29 mouse cellular contexts compared by ENCODE assay signal in the genomic region with DNA sequence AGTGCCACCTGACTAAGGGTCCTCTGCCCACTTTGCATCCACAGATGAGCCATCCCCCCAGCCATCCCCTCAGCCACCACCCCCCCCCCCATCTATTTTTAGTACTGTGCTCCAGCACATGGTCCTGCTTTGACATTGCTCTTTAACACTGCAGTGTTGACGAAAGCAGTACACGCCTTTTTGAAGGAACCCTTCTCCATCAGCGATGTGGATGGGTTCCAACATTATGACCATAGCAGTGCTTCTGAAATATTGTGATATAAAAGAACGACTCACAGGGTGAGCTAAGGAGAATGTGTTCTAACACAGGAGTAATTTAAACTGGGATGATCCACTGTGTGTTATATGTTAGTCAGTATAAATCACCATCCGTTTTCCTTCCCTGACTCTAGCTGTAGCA.
A peak's percentile ranks its signal among the peaks of the same experiment; 100 is the strongest.
DNase-seq lines count a peak whose midpoint lies in the region; ATAC-seq and TF ChIP-seq lines count a peak whose summit lies in the region.
"Had no signal": no experiment of that assay in that cellular context is flagged by ENCODE, and none has a peak within 500 bp of the region (broad histone marks: within the 10 kb centered on the region; RNA-seq: fewer than 3 reads in every experiment).

No protein-coding gene starts in this region.

- DNase-seq in heart, postnatal 0 days (ENCODE audit: low spot score): peak; percentile 23
- DNase-seq in heart, adult 9 months (ENCODE audit: low spot score in 2 of 2): no peak
- peak; percentile 30 for DNase-seq in lung, postnatal 0 days (ENCODE audit: low spot score)
- no peak for DNase-seq in lung, postnatal 14 days
- no peak for DNase-seq in thymus, adult 2 months
- DNase-seq in thymus, postnatal 25 days: no peak
- peak; percentile 67 for DNase-seq in NIH3T3 (ENCODE audit: low read depth)
- no peak for DNase-seq in right cerebral cortex, postnatal 14 days
- DNase-seq: adrenal gland, adult 2 months; adrenal gland, postnatal 10 days; adrenal gland, postnatal 25 days; B cell, adult 2 months; cerebellum, adult 11 months; cerebellum, adult 18-20 months; cerebellum, adult 8-10 months; cerebellum, adult 9-11 months; cerebellum, postnatal 14 days; cerebellum, postnatal 36 days; embryo, embryonic 11 days had no signal

- no peak for TF ChIP-seq POLR2A in thymus, adult 2 months (IDR thresholded peaks at IDR 0.05; ENCODE audit: control insufficient read depth, extremely low read depth, insufficient read depth, low read length, poor library complexity)

- H3K9me3 ChIP-seq in heart, postnatal 0 days (replicated peaks; ENCODE audit: control insufficient read depth, low read length): no peaks in the 10 kb centered on the region
- H3K9me3 ChIP-seq in lung, postnatal 0 days (ENCODE audit: low read length): no peaks in the 10 kb centered on the region
- H3K9me3 ChIP-seq: embryonic facial prominence, embryonic 13.5 days; embryonic facial prominence, embryonic 15.5 days; forebrain, embryonic 10.5 days; forebrain, embryonic 12.5 days; G1E had no signal

- no peak overlapping the region for H3K27ac ChIP-seq in heart, postnatal 0 days (ENCODE audit: low read depth)
- no peak overlapping the region for H3K27ac ChIP-seq in lung, postnatal 0 days (ENCODE audit: low read length)
- H3K27ac ChIP-seq in thymus, adult 2 months (ENCODE audit: control insufficient read depth, insufficient read depth, low read length): peak overlapping the region; percentile 61; the same call in 1 of the 2 replicates
- H3K27ac ChIP-seq: embryonic facial prominence, embryonic 13.5 days; embryonic facial prominence, embryonic 15.5 days; forebrain, embryonic 10.5 days; forebrain, embryonic 12.5 days had no signal

- peak; percentile 60; the same call in 1 of the 2 replicates for ATAC-seq in heart, postnatal 0 days (ENCODE audit: insufficient read depth, low read depth)
- ATAC-seq in lung, postnatal 0 days: peak; percentile 19; the same call in 1 of the 2 replicates
- ATAC-seq: CD4-positive, CD25-positive, alpha-beta regulatory T cell, adult 4 months; forebrain, embryonic 14.5 days; forebrain, embryonic 16.5 days had no signal

- no peak overlapping the region for H3K9ac ChIP-seq in heart, postnatal 0 days (replicated peaks; ENCODE audit: low read depth, low read length)
- no peak overlapping the region for H3K9ac ChIP-seq in lung, postnatal 0 days (replicated peaks; ENCODE audit: low read depth)
- H3K9ac ChIP-seq: embryonic facial prominence, embryonic 13.5 days; embryonic facial prominence, embryonic 15.5 days; forebrain, embryonic 12.5 days had no signal

- TF ChIP-seq CTCF in heart, postnatal 0 days (IDR thresholded peaks at IDR 0.05; ENCODE audit: low read depth): no peak
- no peak for TF ChIP-seq CTCF in lung, postnatal 0 days (IDR thresholded peaks at IDR 0.05)
- TF ChIP-seq CTCF in thymus, adult 2 months (IDR thresholded peaks at IDR 0.05; ENCODE audit: borderline replicate concordance, control insufficient read depth, extremely low read depth, insufficient read depth, low read length, poor library complexity): no peak

- WGBS in heart, postnatal 0 days: 31% methylated on average over 5 of the region's 5 CpGs
- WGBS in lung, postnatal 0 days: 26% methylated on average over 5 of the region's 5 CpGs
- 81% methylated on average over 5 of the region's 5 CpGs for WGBS in thymus, adult 2 months

- H3K27me3 ChIP-seq in heart, postnatal 0 days (ENCODE audit: control insufficient read depth, insufficient read depth, low read length): no peaks in the 10 kb centered on the region
- H3K27me3 ChIP-seq in lung, postnatal 0 days (replicated peaks; ENCODE audit: insufficient read depth, low read length): peaks cover 4% of the 10 kb centered on the region; the same call in 1 of the 2 replicates
- no peaks in the 10 kb centered on the region for H3K27me3 ChIP-seq in thymus, adult 2 months (ENCODE audit: control insufficient read depth, insufficient read depth, low read length)
- H3K27me3 ChIP-seq: CH12.LX; embryonic facial prominence, embryonic 13.5 days; embryonic facial prominence, embryonic 15.5 days; forebrain, embryonic 12.5 days had no signal

- H3K4me2 ChIP-seq in heart, postnatal 0 days (ENCODE audit: low read depth, low read length): no peak overlapping the region
- H3K4me2 ChIP-seq in lung, postnatal 0 days (replicated peaks; ENCODE audit: low read depth, low read length): no peak overlapping the region
- H3K4me2 ChIP-seq: embryonic facial prominence, embryonic 13.5 days; embryonic facial prominence, embryonic 15.5 days; forebrain, embryonic 12.5 days had no signal

- H3K4me1 ChIP-seq in heart, postnatal 0 days (ENCODE audit: control insufficient read depth, insufficient read depth): peaks cover 11% of the 10 kb centered on the region; the same call in 1 of the 2 replicates
- no peaks in the 10 kb centered on the region for H3K4me1 ChIP-seq in lung, postnatal 0 days (ENCODE audit: insufficient read depth, low read depth, low read length)
- peaks cover 19% of the 10 kb centered on the region for H3K4me1 ChIP-seq in thymus, adult 2 months (replicated peaks; ENCODE audit: control insufficient read depth, insufficient read depth, low read length)
- H3K4me1 ChIP-seq: embryonic facial prominence, embryonic 15.5 days; forebrain, embryonic 12.5 days had no signal

- TF ChIP-seq EP300 in heart, postnatal 0 days (IDR thresholded peaks at IDR 0.05; ENCODE audit: low read depth): no peak
- TF ChIP-seq EP300 in lung, postnatal 0 days (IDR thresholded peaks at IDR 0.05): no peak

- H3K36me3 ChIP-seq in heart, postnatal 0 days (replicated peaks; ENCODE audit: control insufficient read depth, insufficient read depth, low read length): no peaks in the 10 kb centered on the region
- H3K36me3 ChIP-seq in lung, postnatal 0 days (ENCODE audit: insufficient read depth, low read length): no peaks in the 10 kb centered on the region
- H3K36me3 ChIP-seq in thymus, adult 2 months (ENCODE audit: control insufficient read depth, insufficient read depth, low read length): no peaks in the 10 kb centered on the region
- H3K36me3 ChIP-seq: embryonic facial prominence, embryonic 13.5 days; embryonic facial prominence, embryonic 15.5 days; forebrain, embryonic 10.5 days; forebrain, embryonic 12.5 days; G1E had no signal

- H3K4me3 ChIP-seq in heart, postnatal 0 days (ENCODE audit: low read depth, low read length): no peak overlapping the region
- no peak overlapping the region for H3K4me3 ChIP-seq in lung, postnatal 0 days (ENCODE audit: low read depth, low read length)
- no peak overlapping the region for H3K4me3 ChIP-seq in thymus, adult 2 months (ENCODE audit: control insufficient read depth, insufficient read depth, low read length)
- H3K4me3 ChIP-seq: embryonic facial prominence, embryonic 13.5 days; embryonic facial prominence, embryonic 15.5 days; erythroblast, embryonic 14.5 days; forebrain, embryonic 10.5 days; forebrain, embryonic 12.5 days had no signal

Comparison
In these comparisons a context has a peak if more than half of its experiments do, and no peak if none do; other contexts are left out.
1. DNase-seq: peak in heart, postnatal 0 days (single experiment), lung, postnatal 0 days (single experiment) and NIH3T3 (single experiment); none in heart, adult 9 months (0 of 2), lung, postnatal 14 days (single experiment), thymus, adult 2 months (single experiment), thymus, postnatal 25 days (single experiment) and right cerebral cortex, postnatal 14 days (single experiment).